Mouse (Mus musculus): ENCODE measurements around the gene Rnf38. TPM values are rescaled to one million over a fixed set of nuclear protein-coding genes. Genes with fewer than 3 reads are reported as not detected.

Gene Rnf38
- polyA plus RNA-seq, 1 experiment from 2014 or later: 26.1 TPM

- ChIA-PET CTCF (no interaction called here), POLR2A (no interaction called here)
- TF ChIP-seq CTCF (IDR thresholded peaks at IDR 0.05): no peak
- ATAC-seq (no peak), DNase-seq (ENCODE audit: low read depth, low spot score) (no peak)
- in situ Hi-C loops (cut with MboI; ENCODE audit: low pct_unique_long_range_greater_than_20kb): no loop called here
- no peaks in the 10 kb centered on the region for H3K27me3 ChIP-seq
Observed at GRCm38 (mm10) chr4:44223444-44223843, 10.1 kb downstream of the Rnf38 start.

- no peak for TF ChIP-seq CTCF (IDR thresholded peaks at IDR 0.05)
- DNase-seq (ENCODE audit: low read depth, low spot score): no peak
- CTCF ChIA-PET: no interaction called here
- in situ Hi-C loops (cut with MboI; ENCODE audit: low pct_unique_long_range_greater_than_20kb): no loop called here
- POLR2A ChIA-PET: no interaction called here
- ATAC-seq: no peak
- H3K27me3 ChIP-seq: no peaks in the 10 kb centered on the region
Observed at GRCm38 (mm10) chr4:44216797-44217442, 16.7 kb downstream of the Rnf38 start.

GRCm38 (mm10) chr4:44199968-44200367 is 33.6 kb downstream of the Rnf38 start:
- ChIA-PET CTCF (interaction anchor here (0.9 to 1.7 kb wide), 6 partner anchors 10 to 108 kb away, joined by 3 to 6 read pairs (median 3); no protein-coding TSS in a partner anchor), POLR2A (interaction anchor here (0.6 kb wide), 1 partner anchor 39 kb away, joined by 3 read pairs; no protein-coding TSS in a partner anchor)
- ATAC-seq (no peak), DNase-seq (ENCODE audit: low read depth, low spot score) (no peak)
- peak; percentile 51 for TF ChIP-seq CTCF (IDR thresholded peaks at IDR 0.05)
- in situ Hi-C loops (cut with MboI; ENCODE audit: low pct_unique_long_range_greater_than_20kb): no loop called here
- no peaks in the 10 kb centered on the region for H3K27me3 ChIP-seq

GRCm38 (mm10) chr4:44187431-44187830 is 46.2 kb downstream of the Rnf38 start:
- TF ChIP-seq CTCF (IDR thresholded peaks at IDR 0.05): no peak
- in situ Hi-C loops (cut with MboI; ENCODE audit: low pct_unique_long_range_greater_than_20kb): no loop called here
- DNase-seq (ENCODE audit: low read depth, low spot score) (no peak), ATAC-seq (no peak)
- H3K27me3 ChIP-seq: no peaks in the 10 kb centered on the region
- CTCF ChIA-PET: no interaction called here
- POLR2A ChIA-PET: no interaction called here

GRCm38 (mm10) chr4:44183862-44184261 is 49.7 kb downstream of the Rnf38 start:
- ChIA-PET CTCF (no interaction called here), POLR2A (interaction anchor here (0.6 kb wide), 1 partner anchor 514 kb away, joined by 3 read pairs; no protein-coding TSS in a partner anchor)
- in situ Hi-C loops (cut with MboI; ENCODE audit: low pct_unique_long_range_greater_than_20kb): no loop called here
- DNase-seq (ENCODE audit: low read depth, low spot score) (no peak), ATAC-seq (no peak)
- H3K27me3 ChIP-seq: no peaks in the 10 kb centered on the region
- TF ChIP-seq CTCF (IDR thresholded peaks at IDR 0.05): no peak

GRCm38 (mm10) chr4:44179748-44180147 is 53.8 kb downstream of the Rnf38 start:
- no peaks in the 10 kb centered on the region for H3K27me3 ChIP-seq
- POLR2A ChIA-PET: no interaction called here
- TF ChIP-seq CTCF (IDR thresholded peaks at IDR 0.05): no peak
- ATAC-seq (no peak), DNase-seq (ENCODE audit: low read depth, low spot score) (no peak)
- CTCF ChIA-PET: interaction anchor here (1.4 kb wide), 1 partner anchor 20 kb away, joined by 6 read pairs; no protein-coding TSS in a partner anchor
- in situ Hi-C loops (cut with MboI; ENCODE audit: low pct_unique_long_range_greater_than_20kb): no loop called here

- in situ Hi-C loops (cut with MboI; ENCODE audit: low pct_unique_long_range_greater_than_20kb): loop anchor here (5.0 kb wide), 1 partner anchor 119 kb away; no protein-coding TSS in a partner anchor
- POLR2A ChIA-PET: no interaction called here
- CTCF ChIA-PET: interaction anchor here (0.8 to 1.8 kb wide), 11 partner anchors 13 to 135 kb away, joined by 3 to 7 read pairs (median 3); no protein-coding TSS in a partner anchor
- DNase-seq (ENCODE audit: low read depth, low spot score): no peak
- H3K27me3 ChIP-seq: no peaks in the 10 kb centered on the region
- peak; percentile 69 for TF ChIP-seq CTCF (IDR thresholded peaks at IDR 0.05)
- no peak for ATAC-seq
Observed at GRCm38 (mm10) chr4:44173177-44173576, 60.4 kb downstream of the Rnf38 start.

GRCm38 (mm10) chr4:44172676-44173075 is 60.9 kb downstream of the Rnf38 start:
- in situ Hi-C loops (cut with MboI; ENCODE audit: low pct_unique_long_range_greater_than_20kb): loop anchor here (5.0 kb wide), 1 partner anchor 120 kb away; no protein-coding TSS in a partner anchor
- H3K27me3 ChIP-seq: no peaks in the 10 kb centered on the region
- DNase-seq (ENCODE audit: low read depth, low spot score) (no peak), ATAC-seq (no peak)
- ChIA-PET POLR2A (no interaction called here), CTCF (interaction anchor here (0.8 to 1.8 kb wide), 11 partner anchors 12 to 135 kb away, joined by 3 to 7 read pairs (median 3); no protein-coding TSS in a partner anchor)
- TF ChIP-seq CTCF (IDR thresholded peaks at IDR 0.05): no peak

GRCm38 (mm10) chr4:44169884-44170283 is 63.7 kb downstream of the Rnf38 start:
- POLR2A ChIA-PET: interaction anchor here (1.4 kb wide), 1 partner anchor 16 kb away, joined by 3 read pairs; no protein-coding TSS in a partner anchor
- TF ChIP-seq CTCF (IDR thresholded peaks at IDR 0.05): no peak
- no peak for DNase-seq (ENCODE audit: low read depth, low spot score)
- CTCF ChIA-PET: interaction anchor here (0.9 to 1.3 kb wide), 2 partner anchors 22 to 135 kb away, joined by 3 read pairs; no protein-coding TSS in a partner anchor
- ATAC-seq: no peak
- H3K27me3 ChIP-seq: no peaks in the 10 kb centered on the region
- in situ Hi-C loops (cut with MboI; ENCODE audit: low pct_unique_long_range_greater_than_20kb): loop anchor here (5.0 kb wide), 1 partner anchor 122 kb away; no protein-coding TSS in a partner anchor

GRCm38 (mm10) chr4:44168816-44169215 is 64.8 kb downstream of the Rnf38 start:
- no peak for TF ChIP-seq CTCF (IDR thresholded peaks at IDR 0.05)
- no peak for DNase-seq (ENCODE audit: low read depth, low spot score)
- in situ Hi-C loops (cut with MboI; ENCODE audit: low pct_unique_long_range_greater_than_20kb): no loop called here
- ChIA-PET POLR2A (no interaction called here), CTCF (interaction anchor here (1.0 to 1.3 kb wide), 2 partner anchors 23 to 123 kb away, joined by 3 read pairs; no protein-coding TSS in a partner anchor)
- H3K27me3 ChIP-seq: no peaks in the 10 kb centered on the region
- no peak for ATAC-seq

GRCm38 (mm10) chr4:44168231-44168647 is 65.3 kb downstream of the Rnf38 start:
- no peaks in the 10 kb centered on the region for H3K27me3 ChIP-seq
- DNase-seq (ENCODE audit: low read depth, low spot score): peak; percentile 68
- ChIA-PET CTCF (interaction anchor here (1.0 kb wide), 1 partner anchor 123 kb away, joined by 3 read pairs; no protein-coding TSS in a partner anchor), POLR2A (no interaction called here)
- in situ Hi-C loops (cut with MboI; ENCODE audit: low pct_unique_long_range_greater_than_20kb): no loop called here
- peak; percentile 76 for ATAC-seq
- no peak for TF ChIP-seq CTCF (IDR thresholded peaks at IDR 0.05)
